26 mouse cellular contexts compared by ENCODE assay signal in genomic region chr15:93004551-93004950, GRCm38 (mm10).
DNase-seq lines count a peak whose midpoint lies in the region; ATAC-seq lines count a peak whose summit lies in the region.
"Had no signal": no experiment of that assay in that cellular context is flagged by ENCODE, and none has a peak within 500 bp of the region (broad histone marks: within the 10 kb centered on the region; RNA-seq: fewer than 3 reads in every experiment).

No protein-coding gene starts in this region.

- peaks cover 16% of the 10 kb centered on the region for H3K4me1 ChIP-seq in liver, embryonic 15.5 days (replicated peaks)
- peaks cover 19% of the 10 kb centered on the region for H3K4me1 ChIP-seq in forebrain, embryonic 16.5 days (replicated peaks; ENCODE audit: control insufficient read depth, insufficient read depth, low read length)

- DNase-seq in ZHBTc4 (ENCODE audit: low read depth, low spot score) (peak; percentile 49), liver (peak; percentile 23)
- no peak for DNase-seq in adrenal gland, postnatal 4 days (ENCODE audit: low spot score in 2 of 2)
- DNase-seq: adrenal gland, postnatal 14 days; B cell, adult 2 months; cerebellum, adult 2 months; cerebellum, postnatal 14 days; gastrocnemius, postnatal 14 days; heart, postnatal 36 days; kidney, postnatal 14 days; lung, adult 18-20 months; lung, postnatal 10 days had no signal

- H3K27ac ChIP-seq in liver, embryonic 15.5 days (replicated peaks), result no peak overlapping the region
- H3K27ac ChIP-seq in forebrain, embryonic 16.5 days (ENCODE audit: low read length), result no peak overlapping the region
- H3K27ac ChIP-seq: embryonic facial prominence, embryonic 10.5 days; embryonic facial prominence, embryonic 15.5 days; forebrain, embryonic 12.5 days; hindbrain, embryonic 12.5 days; hindbrain, postnatal 0 days; limb, embryonic 12.5 days; neural tube, embryonic 13.5 days had no signal

- H3K27me3 ChIP-seq in liver, embryonic 15.5 days, result no peaks in the 10 kb centered on the region
- H3K27me3 ChIP-seq in forebrain, embryonic 16.5 days (replicated peaks; ENCODE audit: control insufficient read depth, insufficient read depth, low read length), result no peaks in the 10 kb centered on the region
- H3K27me3 ChIP-seq: embryonic facial prominence, embryonic 15.5 days; forebrain, embryonic 12.5 days; heart, embryonic 15.5 days; hindbrain, embryonic 12.5 days; neural tube, embryonic 13.5 days had no signal

- H3K9ac ChIP-seq in liver, embryonic 15.5 days, result no peak overlapping the region
- H3K9ac ChIP-seq in forebrain, embryonic 16.5 days (replicated peaks; ENCODE audit: low read depth, low read length), result no peak overlapping the region
- H3K9ac ChIP-seq: embryonic facial prominence, embryonic 15.5 days; forebrain, embryonic 12.5 days; heart, embryonic 15.5 days; hindbrain, embryonic 12.5 days; limb, embryonic 12.5 days; neural tube, embryonic 13.5 days had no signal

- no peak overlapping the region for H3K4me3 ChIP-seq in liver, embryonic 15.5 days (replicated peaks)
- H3K4me3 ChIP-seq in forebrain, embryonic 16.5 days (replicated peaks; ENCODE audit: low read length), result no peak overlapping the region
- H3K4me3 ChIP-seq: embryonic facial prominence, embryonic 10.5 days; embryonic facial prominence, embryonic 15.5 days; forebrain, embryonic 12.5 days; heart, embryonic 10.5 days; heart, embryonic 15.5 days; hindbrain, embryonic 12.5 days; limb, embryonic 12.5 days; neural tube, embryonic 13.5 days had no signal

- H3K4me2 ChIP-seq in liver, embryonic 15.5 days, result no peak overlapping the region
- H3K4me2 ChIP-seq in forebrain, embryonic 16.5 days (ENCODE audit: low read length), result no peak overlapping the region
- H3K4me2 ChIP-seq: embryonic facial prominence, embryonic 15.5 days; forebrain, embryonic 12.5 days; heart, embryonic 15.5 days; hindbrain, embryonic 12.5 days; limb, embryonic 12.5 days; midbrain, embryonic 11.5 days; neural tube, embryonic 13.5 days had no signal

- peak; percentile 52; the same call in 1 of the 2 replicates for ATAC-seq in liver, embryonic 15.5 days (ENCODE audit: insufficient read depth)
- ATAC-seq in forebrain, embryonic 16.5 days, result no peak
- ATAC-seq in inflammation-experienced regulatory T-cells, adult 6 months, result no peak
- ATAC-seq: hindbrain, postnatal 0 days; intestine, embryonic 16.5 days had no signal

- H3K9me3 ChIP-seq in liver, embryonic 15.5 days (replicated peaks), result no peaks in the 10 kb centered on the region
- no peaks in the 10 kb centered on the region for H3K9me3 ChIP-seq in forebrain, embryonic 16.5 days (ENCODE audit: control insufficient read depth, low read length)
- H3K9me3 ChIP-seq: embryonic facial prominence, embryonic 10.5 days; embryonic facial prominence, embryonic 15.5 days; forebrain, embryonic 12.5 days; heart, embryonic 10.5 days; heart, embryonic 15.5 days; hindbrain, embryonic 12.5 days; limb, embryonic 12.5 days; neural tube, embryonic 13.5 days had no signal

- no peaks in the 10 kb centered on the region for H3K36me3 ChIP-seq in liver, embryonic 15.5 days (replicated peaks)
- H3K36me3 ChIP-seq in forebrain, embryonic 16.5 days (ENCODE audit: control insufficient read depth, insufficient read depth), result no peaks in the 10 kb centered on the region
- H3K36me3 ChIP-seq: embryonic facial prominence, embryonic 10.5 days; embryonic facial prominence, embryonic 15.5 days; forebrain, embryonic 12.5 days; heart, embryonic 10.5 days; heart, embryonic 15.5 days; hindbrain, embryonic 12.5 days; limb, embryonic 12.5 days; neural tube, embryonic 13.5 days had no signal

- 28% methylated on average over 7 of the region's 7 CpGs for WGBS in liver, embryonic 15.5 days (ENCODE audit: insufficient replicate concordance)
- 87% methylated on average over 7 of the region's 7 CpGs for WGBS in forebrain, embryonic 16.5 days

Comparison
In these comparisons a context has a peak if more than half of its experiments do, and no peak if none do; other contexts are left out.
1. DNase-seq: peak in ZHBTc4 (single experiment) and liver (single experiment); none in adrenal gland, postnatal 4 days (0 of 2).